Mouse (Mus musculus): ENCODE data around the gene Bag5. TPM values are rescaled to one million over a fixed set of nuclear protein-coding genes. Genes with fewer than 3 reads are reported as not detected.

Bag5 gene
- total and polyA plus RNA-seq, 3 experiments: 24.0 to 38.0 TPM; not detected in 1

DNA sequence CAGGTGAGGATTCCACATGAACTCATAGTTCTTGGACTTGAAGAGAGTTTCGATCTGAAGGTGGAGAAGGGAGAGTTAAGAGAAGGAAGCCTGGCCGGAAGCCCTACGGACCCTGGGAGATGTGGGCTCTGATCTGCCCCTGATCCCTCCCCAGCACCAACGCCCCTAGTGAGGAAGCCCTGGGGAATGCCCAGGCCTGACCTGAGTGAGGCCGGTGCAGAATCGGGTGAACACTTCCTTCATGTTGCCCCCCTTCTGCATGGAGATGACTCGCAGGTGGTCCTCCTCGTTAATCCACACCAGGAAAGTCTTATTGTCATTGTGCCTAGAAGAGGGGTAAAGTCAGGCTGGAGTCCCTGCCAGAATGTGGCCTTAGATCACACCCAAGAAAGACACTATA lies 43.1 kb downstream of the Bag5 start:
- H3K36me3 ChIP-seq (ENCODE audit: control insufficient read depth in 1 of 2, insufficient read depth in 2 of 2, low read length in 2 of 2): 0 out of 4 replicates have a peak, but pooled peaks cover 0 to 2% of the 10 kb centered on the region in 2 experiments
- DNase-seq (ENCODE audit: low read depth, low spot score): no peak
- H3K9me3 ChIP-seq (replicated peaks; ENCODE audit: insufficient read depth, low read length): no peaks in the 10 kb centered on the region
- TF ChIP-seq ELF1 (IDR thresholded peaks at IDR 0.05; ENCODE audit: low read depth, low read length) (no peak), E2F4 (IDR thresholded peaks at IDR 0.05; ENCODE audit: borderline replicate concordance, low read depth, low read length) (no peak), ZNF384 (IDR thresholded peaks at IDR 0.05; ENCODE audit: low read depth, low read length) (no peak), CHD1 (IDR thresholded peaks at IDR 0.05; ENCODE audit: low read depth, low read length) (no peak), TAL1 (IDR thresholded peaks at IDR 0.05; ENCODE audit: low read length) (no peak), TBP (IDR thresholded peaks at IDR 0.05; ENCODE audit: low read depth, low read length) (no peak), TCF12 (IDR thresholded peaks at IDR 0.05; ENCODE audit: low read depth, low read length) (no peak), SIN3A (IDR thresholded peaks at IDR 0.05; ENCODE audit: low read length) (no peak), ZC3H11A (IDR thresholded peaks at IDR 0.05; ENCODE audit: low read depth, low read length) (no peak), SMC3 (IDR thresholded peaks at IDR 0.05; ENCODE audit: low read depth, low read length) (no peak), EP300 (IDR thresholded peaks at IDR 0.05; ENCODE audit: low read depth in 1 of 2, low read length in 2 of 2) (no peak), RCOR1 (IDR thresholded peaks at IDR 0.05; ENCODE audit: low read depth, low read length) (no peak), NELFE (IDR thresholded peaks at IDR 0.05; ENCODE audit: low read depth, low read length) (no peak), GATA1 (IDR thresholded peaks at IDR 0.05; ENCODE audit: low read depth, low read length) (no peak), POLR2A (IDR thresholded peaks at IDR 0.05; ENCODE audit: control insufficient read depth in 1 of 2, insufficient read depth in 1 of 2, low read depth in 1 of 2, low read length in 2 of 2, poor library complexity in 1 of 2) (no peak), USF2 (IDR thresholded peaks at IDR 0.05; ENCODE audit: borderline replicate concordance in 1 of 2, insufficient read depth in 1 of 2, low read depth in 1 of 2, low read length in 2 of 2) (no peak), MAFK (IDR thresholded peaks at IDR 0.05; ENCODE audit: borderline replicate concordance, low read depth, low read length) (no peak)
- no peaks in the 10 kb centered on the region; a peak in 1 of 4 replicates for H3K4me1 ChIP-seq (ENCODE audit: control insufficient read depth in 1 of 2, insufficient read depth in 2 of 2, low read length in 2 of 2)
- no peak overlapping the region for H3K9ac ChIP-seq (ENCODE audit: control insufficient read depth, low read depth, low read length, poor library complexity, severe bottlenecking)
- no peaks in the 10 kb centered on the region; the same call in 1 of the 2 replicates for H3K79me2 ChIP-seq (ENCODE audit: control insufficient read depth, insufficient read depth, low read length, poor library complexity)
- H3K27ac ChIP-seq (ENCODE audit: control insufficient read depth, low read depth, low read length): no peak overlapping the region
- H3K4me3 ChIP-seq (ENCODE audit: control insufficient read depth in 1 of 2, insufficient read depth in 1 of 2, low read depth in 2 of 2, low read length in 2 of 2): no peak overlapping the region
- H3K27me3 ChIP-seq (ENCODE audit: control insufficient read depth in 1 of 2, insufficient read depth in 2 of 2, low read length in 2 of 2): no peaks in the 10 kb centered on the region

DNA sequence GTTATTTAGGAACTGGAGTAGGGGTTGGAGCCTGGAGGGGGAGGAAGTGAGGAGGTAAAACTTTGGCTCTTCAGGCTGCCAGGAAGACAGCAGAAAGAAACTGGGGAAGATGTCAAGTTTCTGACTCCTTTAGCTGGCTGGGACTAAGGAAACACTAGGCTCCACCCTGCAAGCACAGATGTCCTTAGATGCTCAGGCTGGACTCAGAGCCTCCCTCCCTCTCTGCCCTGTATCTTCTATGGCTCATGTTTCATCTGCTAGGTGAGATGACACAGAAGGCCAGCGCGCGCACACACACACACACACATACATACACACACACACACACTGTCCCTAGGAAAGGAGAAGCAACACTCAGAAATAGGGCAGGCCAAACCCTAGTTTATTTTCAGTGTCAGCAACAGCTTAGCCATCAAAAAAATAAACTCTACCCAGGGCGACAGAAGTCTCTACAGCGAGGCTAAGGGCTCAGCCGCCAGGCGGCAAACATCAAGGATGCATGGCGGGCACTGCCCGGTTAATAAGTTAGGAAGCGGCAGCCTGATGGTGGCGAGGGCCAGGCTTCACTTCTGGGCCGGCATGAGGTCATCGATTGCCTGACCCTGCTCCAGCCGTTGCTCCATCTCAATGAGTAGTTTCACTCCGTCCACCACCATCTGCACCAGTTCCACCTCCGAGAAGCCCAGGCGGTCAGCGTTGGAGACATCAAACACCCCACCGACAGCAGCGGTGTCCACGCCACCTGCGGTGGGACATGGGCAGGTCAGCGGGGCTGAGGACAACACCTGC lies 43.9 kb downstream of the Bag5 start:
- no peaks in the 10 kb centered on the region for H3K9me3 ChIP-seq (replicated peaks; ENCODE audit: insufficient read depth, low read length)
- TF ChIP-seq TCF12 (IDR thresholded peaks at IDR 0.05; ENCODE audit: low read depth, low read length): no peak
- TF ChIP-seq ETS1 (IDR thresholded peaks at IDR 0.05; ENCODE audit: low read depth, low read length): no peak
- TF ChIP-seq MYB (IDR thresholded peaks at IDR 0.05; ENCODE audit: low read depth, low read length): no peak
- TF ChIP-seq SMC3 (IDR thresholded peaks at IDR 0.05; ENCODE audit: low read depth, low read length): no peak
- TF ChIP-seq GATA1 (IDR thresholded peaks at IDR 0.05; ENCODE audit: low read depth, low read length): no peak
- no peak for TF ChIP-seq SIN3A (IDR thresholded peaks at IDR 0.05; ENCODE audit: low read length)
- no peak for TF ChIP-seq RAD21 (IDR thresholded peaks at IDR 0.05; ENCODE audit: low read depth, low read length)
- TF ChIP-seq KAT2A (conservative IDR thresholded peaks at IDR 0.05; ENCODE audit: low read depth, low read length): no peak
- TF ChIP-seq POLR2AphosphoS2 (IDR thresholded peaks at IDR 0.05; ENCODE audit: low read length): no peak
- TF ChIP-seq NELFE (IDR thresholded peaks at IDR 0.05; ENCODE audit: low read depth, low read length): no peak
- TF ChIP-seq UBTF (IDR thresholded peaks at IDR 0.05; ENCODE audit: borderline replicate concordance, insufficient read depth, low read depth, low read length): no peak
- TF ChIP-seq NRF1 (IDR thresholded peaks at IDR 0.05; ENCODE audit: insufficient read depth, low read depth, low read length, poor library complexity, severe bottlenecking): no peak
- TF ChIP-seq EP300 (IDR thresholded peaks at IDR 0.05; ENCODE audit: low read depth in 1 of 2, low read length in 2 of 2): no peak
- TF ChIP-seq TAL1 (IDR thresholded peaks at IDR 0.05; ENCODE audit: low read length): no peak
- TF ChIP-seq MAFK (IDR thresholded peaks at IDR 0.05; ENCODE audit: borderline replicate concordance, low read depth, low read length): no peak
- no peak for TF ChIP-seq CHD1 (IDR thresholded peaks at IDR 0.05; ENCODE audit: low read depth, low read length)
- TF ChIP-seq MXI1 (IDR thresholded peaks at IDR 0.05; ENCODE audit: low read depth, low read length): no peak
- H3K9ac ChIP-seq (ENCODE audit: control insufficient read depth, low read depth, low read length, poor library complexity, severe bottlenecking): peak overlapping the region; percentile 87
- no peaks in the 10 kb centered on the region; a peak in 1 of 4 replicates for H3K4me1 ChIP-seq (ENCODE audit: control insufficient read depth in 1 of 2, insufficient read depth in 2 of 2, low read length in 2 of 2)
- no peak for DNase-seq (ENCODE audit: low read depth, low spot score)
- H3K79me2 ChIP-seq (ENCODE audit: control insufficient read depth, insufficient read depth, low read length, poor library complexity): no peaks in the 10 kb centered on the region; the same call in 1 of the 2 replicates
- H3K4me3 ChIP-seq (ENCODE audit: control insufficient read depth in 1 of 2, insufficient read depth in 1 of 2, low read depth in 2 of 2, low read length in 2 of 2): peak overlapping the region; percentile 62 to 71; a peak in 3 of 4 replicates
- H3K36me3 ChIP-seq (ENCODE audit: control insufficient read depth in 1 of 2, insufficient read depth in 2 of 2, low read length in 2 of 2): no peaks in the 10 kb centered on the region
- no peaks in the 10 kb centered on the region for H3K27me3 ChIP-seq (ENCODE audit: control insufficient read depth in 1 of 2, insufficient read depth in 2 of 2, low read length in 2 of 2)
- H3K27ac ChIP-seq (ENCODE audit: control insufficient read depth, low read depth, low read length): peak overlapping the region; percentile 84
